Mouse (Mus musculus): ENCODE results near the gene Lyzl4. TPM values are rescaled to one million over a fixed set of nuclear protein-coding genes. Genes with fewer than 3 reads are reported as not detected.

Lyzl4 gene
- total and polyA plus RNA-seq, 2 experiments from 2014 or later: not detected

- H3K27me3 ChIP-seq (ENCODE audit: control insufficient read depth, insufficient read depth, low read length): peaks cover 15% of the 10 kb centered on the region
- H3K4me2 ChIP-seq (ENCODE audit: low read depth, low read length): no peak overlapping the region
- H3K36me3 ChIP-seq (replicated peaks; ENCODE audit: control insufficient read depth, insufficient read depth, low read length): no peaks in the 10 kb centered on the region
- ATAC-seq (ENCODE audit: insufficient read depth, low read depth) (no peak), DNase-seq (ENCODE audit: low spot score) (no peak)
- no peak for TF ChIP-seq CTCF (IDR thresholded peaks at IDR 0.05; ENCODE audit: low read depth)
- TF ChIP-seq EP300 (IDR thresholded peaks at IDR 0.05; ENCODE audit: low read depth): no peak
- H3K9me3 ChIP-seq (replicated peaks; ENCODE audit: control insufficient read depth, low read length): no peaks in the 10 kb centered on the region
- H3K4me3 ChIP-seq (ENCODE audit: low read depth, low read length): no peak overlapping the region
- no peak overlapping the region for H3K27ac ChIP-seq (ENCODE audit: low read depth)
- peaks cover 16% of the 10 kb centered on the region for H3K4me1 ChIP-seq (ENCODE audit: control insufficient read depth, insufficient read depth)
- 89% methylated on average over 5 of the region's 5 CpGs for WGBS
- H3K9ac ChIP-seq (replicated peaks; ENCODE audit: low read depth, low read length): no peak overlapping the region
These were observed 31.8 kb upstream of the Lyzl4 start for GRCm38 (mm10) chr9:121673716-121674115.

- Histone ChIP-seq H3K4me3 (ENCODE audit: low read depth, low read length) (no peak overlapping the region), H3K9me3 (replicated peaks; ENCODE audit: control insufficient read depth, low read length) (no peaks in the 10 kb centered on the region), H3K36me3 (replicated peaks; ENCODE audit: control insufficient read depth, insufficient read depth, low read length) (no peaks in the 10 kb centered on the region), H3K9ac (replicated peaks; ENCODE audit: low read depth, low read length) (no peak overlapping the region), H3K4me1 (ENCODE audit: control insufficient read depth, insufficient read depth) (peaks cover 16% of the 10 kb centered on the region), H3K27ac (ENCODE audit: low read depth) (0 out of 2 replicates have a peak overlapping the region, but pooled peaks have one; percentile 44), H3K27me3 (ENCODE audit: control insufficient read depth, insufficient read depth, low read length) (peaks cover 29% of the 10 kb centered on the region), H3K4me2 (ENCODE audit: low read depth, low read length) (no peak overlapping the region)
- 23% methylated on average over 5 of the region's 5 CpGs for WGBS
- TF ChIP-seq CTCF (IDR thresholded peaks at IDR 0.05; ENCODE audit: low read depth): no peak
- no peak for TF ChIP-seq EP300 (IDR thresholded peaks at IDR 0.05; ENCODE audit: low read depth)
- DNase-seq (ENCODE audit: low spot score) (peak; percentile 79), ATAC-seq (ENCODE audit: insufficient read depth, low read depth) (peak; percentile 65)
These were observed 30.4 kb upstream of the Lyzl4 start for GRCm38 (mm10) chr9:121672311-121672710.

- Histone ChIP-seq H3K27ac (ENCODE audit: low read depth) (no peak overlapping the region), H3K9me3 (replicated peaks; ENCODE audit: control insufficient read depth, low read length) (no peaks in the 10 kb centered on the region), H3K36me3 (replicated peaks; ENCODE audit: control insufficient read depth, insufficient read depth, low read length) (no peaks in the 10 kb centered on the region), H3K4me2 (ENCODE audit: low read depth, low read length) (no peak overlapping the region), H3K4me1 (ENCODE audit: control insufficient read depth, insufficient read depth) (peaks cover 16% of the 10 kb centered on the region), H3K27me3 (ENCODE audit: control insufficient read depth, insufficient read depth, low read length) (peaks cover 37% of the 10 kb centered on the region), H3K9ac (replicated peaks; ENCODE audit: low read depth, low read length) (no peak overlapping the region), H3K4me3 (ENCODE audit: low read depth, low read length) (no peak overlapping the region)
- WGBS: 38% methylated on average over 7 of the region's 7 CpGs
- no peak for TF ChIP-seq EP300 (IDR thresholded peaks at IDR 0.05; ENCODE audit: low read depth)
- TF ChIP-seq CTCF (IDR thresholded peaks at IDR 0.05; ENCODE audit: low read depth): peak; percentile 67
- DNase-seq (ENCODE audit: low spot score) (peak; percentile 62), ATAC-seq (ENCODE audit: insufficient read depth, low read depth) (0 out of 2 replicates have a peak, but pooled peaks have one; percentile 12)
These were observed 29.4 kb upstream of the Lyzl4 start for GRCm38 (mm10) chr9:121671300-121671699.

GRCm38 (mm10) chr9:121669348-121669791 is 27.5 kb upstream of the Lyzl4 start:
- WGBS: 0% methylated on average over 28 of the region's 28 CpGs
- H3K9me3 ChIP-seq (replicated peaks; ENCODE audit: control insufficient read depth, low read length): no peaks in the 10 kb centered on the region
- H3K4me1 ChIP-seq (ENCODE audit: control insufficient read depth, insufficient read depth): peaks cover 16% of the 10 kb centered on the region
- no peak for TF ChIP-seq EP300 (IDR thresholded peaks at IDR 0.05; ENCODE audit: low read depth)
- peak; percentile 84 for TF ChIP-seq CTCF (IDR thresholded peaks at IDR 0.05; ENCODE audit: low read depth)
- peak overlapping the region; percentile 6; the same call in 1 of the 2 replicates for H3K9ac ChIP-seq (replicated peaks; ENCODE audit: low read depth, low read length)
- ATAC-seq (ENCODE audit: insufficient read depth, low read depth) (peak; percentile 77), DNase-seq (ENCODE audit: low spot score) (peak; percentile 60)
- H3K27ac ChIP-seq (ENCODE audit: low read depth): no peak overlapping the region
- H3K4me3 ChIP-seq (ENCODE audit: low read depth, low read length): peak overlapping the region; percentile 34
- H3K27me3 ChIP-seq (ENCODE audit: control insufficient read depth, insufficient read depth, low read length): peaks cover 48% of the 10 kb centered on the region
- H3K4me2 ChIP-seq (ENCODE audit: low read depth, low read length): peak overlapping the region; percentile 56
- H3K36me3 ChIP-seq (replicated peaks; ENCODE audit: control insufficient read depth, insufficient read depth, low read length): no peaks in the 10 kb centered on the region

GRCm38 (mm10) chr9:121667822-121668221 is 25.9 kb upstream of the Lyzl4 start:
- ATAC-seq (ENCODE audit: insufficient read depth, low read depth) (no peak), DNase-seq (ENCODE audit: low spot score) (no peak)
- no peak overlapping the region for H3K27ac ChIP-seq (ENCODE audit: low read depth)
- H3K9me3 ChIP-seq (replicated peaks; ENCODE audit: control insufficient read depth, low read length): no peaks in the 10 kb centered on the region
- no peak overlapping the region for H3K4me2 ChIP-seq (ENCODE audit: low read depth, low read length)
- TF ChIP-seq EP300 (IDR thresholded peaks at IDR 0.05; ENCODE audit: low read depth) (no peak), CTCF (IDR thresholded peaks at IDR 0.05; ENCODE audit: low read depth) (no peak)
- no peaks in the 10 kb centered on the region for H3K36me3 ChIP-seq (replicated peaks; ENCODE audit: control insufficient read depth, insufficient read depth, low read length)
- peaks cover 14% of the 10 kb centered on the region for H3K4me1 ChIP-seq (ENCODE audit: control insufficient read depth, insufficient read depth)
- no peak overlapping the region for H3K4me3 ChIP-seq (ENCODE audit: low read depth, low read length)
- 64% methylated on average over 10 of the region's 11 CpGs for WGBS
- H3K27me3 ChIP-seq (ENCODE audit: control insufficient read depth, insufficient read depth, low read length): peaks cover 51% of the 10 kb centered on the region
- H3K9ac ChIP-seq (replicated peaks; ENCODE audit: low read depth, low read length): no peak overlapping the region

Data from heart, postnatal 0 days (tissue).